Mouse (Mus musculus): Measurements from ENCODE around the gene Rad51. TPM values are rescaled to one million over a fixed set of nuclear protein-coding genes. Genes with fewer than 3 reads are reported as not detected.

Rad51 gene
- polyA plus RNA-seq, 1 experiment from 2014 or later: 97.9 TPM

- 0 out of 2 replicates have a peak, but pooled peaks cover 8% of the 10 kb centered on the region for H3K36me3 ChIP-seq
- peaks cover 54% of the 10 kb centered on the region for H3K27me3 ChIP-seq (ENCODE audit: low read depth, poor library complexity, severe bottlenecking)
- 84% methylated on average over 2 of the region's 2 CpGs for WGBS
- no peaks in the 10 kb centered on the region for H3K9me3 ChIP-seq (replicated peaks)
- H3K4me1 ChIP-seq: peaks cover 50% of the 10 kb centered on the region
- H3K27ac ChIP-seq (replicated peaks): no peak overlapping the region
- H3K4me3 ChIP-seq: no peak overlapping the region
- DNase-seq (ENCODE audit: low spot score): no peak
These were observed 57.7 kb downstream of the Rad51 start for GRCm38 (mm10) chr2:119170282-119170681.

- Histone ChIP-seq H3K4me3 (no peak overlapping the region), H3K36me3 (peaks cover 8% of the 10 kb centered on the region; the same call in 1 of the 2 replicates), H3K4me1 (peaks cover 48% of the 10 kb centered on the region), H3K27ac (replicated peaks) (no peak overlapping the region), H3K27me3 (ENCODE audit: low read depth, poor library complexity, severe bottlenecking) (peaks cover 41% of the 10 kb centered on the region), H3K9me3 (replicated peaks) (no peaks in the 10 kb centered on the region)
- DNase-seq (ENCODE audit: low spot score): no peak
- WGBS: 79% methylated on average over 8 of the region's 8 CpGs
These were observed 59.0 kb downstream of the Rad51 start for GRCm38 (mm10) chr2:119171574-119171973.

GRCm38 (mm10) chr2:119172446-119172845 is 59.9 kb downstream of the Rad51 start:
- Histone ChIP-seq H3K27ac (replicated peaks) (peak overlapping the region; percentile 55), H3K4me3 (no peak overlapping the region), H3K27me3 (ENCODE audit: low read depth, poor library complexity, severe bottlenecking) (peaks cover 32% of the 10 kb centered on the region), H3K36me3 (peaks cover 12% of the 10 kb centered on the region; the same call in 1 of the 2 replicates), H3K4me1 (peaks cover 40% of the 10 kb centered on the region), H3K9me3 (replicated peaks) (no peaks in the 10 kb centered on the region)
- WGBS: 88% methylated on average over 7 of the region's 7 CpGs
- no peak for DNase-seq (ENCODE audit: low spot score)

- WGBS: 32% methylated on average over 13 of the region's 13 CpGs
- no peak overlapping the region for H3K4me3 ChIP-seq
- peaks cover 34% of the 10 kb centered on the region for H3K4me1 ChIP-seq
- peak overlapping the region; percentile 55 for H3K27ac ChIP-seq (replicated peaks)
- peaks cover 26% of the 10 kb centered on the region for H3K27me3 ChIP-seq (ENCODE audit: low read depth, poor library complexity, severe bottlenecking)
- H3K36me3 ChIP-seq: peaks cover 17% of the 10 kb centered on the region
- no peaks in the 10 kb centered on the region for H3K9me3 ChIP-seq (replicated peaks)
- DNase-seq (ENCODE audit: low spot score): no peak
These were observed 60.4 kb downstream of the Rad51 start for GRCm38 (mm10) chr2:119172862-119173576.

GRCm38 (mm10) chr2:119173991-119174651 is 61.5 kb downstream of the Rad51 start, which contains the start of gene Gm14137:
Gene Gm14137, plus strand, starts transcription at chr2:119174509.
- peak within 1 kb of the TSS; percentile 55; the same call in 1 of the 2 replicates for H3K27ac ChIP-seq (replicated peaks)
- H3K36me3 ChIP-seq: peaks cover 28% of the 10 kb centered on the region
- DNase-seq (ENCODE audit: low spot score): no peak
- WGBS: 46% methylated on average over 8 of the region's 8 CpGs
- H3K27me3 ChIP-seq (ENCODE audit: low read depth, poor library complexity, severe bottlenecking): peaks cover 15% of the 10 kb centered on the region
- peaks cover 32% of the 10 kb centered on the region for H3K4me1 ChIP-seq
- no peak within 1 kb of the TSS for H3K4me3 ChIP-seq
- H3K9me3 ChIP-seq (replicated peaks): no peaks in the 10 kb centered on the region

- Histone ChIP-seq H3K27ac (replicated peaks) (no peak overlapping the region), H3K4me1 (peaks cover 32% of the 10 kb centered on the region)
- 53% methylated on average over 14 of the region's 14 CpGs for WGBS
These were observed 62.3 kb downstream of the Rad51 start for GRCm38 (mm10) chr2:119174866-119175265.

GRCm38 (mm10) chr2:119175614-119176013 is 63.0 kb downstream of the Rad51 start:
- H3K27me3 ChIP-seq (ENCODE audit: low read depth, poor library complexity, severe bottlenecking): 0 out of 2 replicates have a peak, but pooled peaks cover 5% of the 10 kb centered on the region
- no peak for DNase-seq (ENCODE audit: low spot score)
- H3K4me1 ChIP-seq: peaks cover 32% of the 10 kb centered on the region
- no peak overlapping the region for H3K4me3 ChIP-seq
- 71% methylated on average over 6 of the region's 6 CpGs for WGBS
- no peaks in the 10 kb centered on the region for H3K9me3 ChIP-seq (replicated peaks)
- H3K27ac ChIP-seq (replicated peaks): no peak overlapping the region
- H3K36me3 ChIP-seq: peaks cover 42% of the 10 kb centered on the region

More at GRCm38 (mm10) chr2:119174866-119175265, 62.3 kb downstream of the Rad51 start:
- H3K27me3 ChIP-seq (ENCODE audit: low read depth, poor library complexity, severe bottlenecking): 0 out of 2 replicates have a peak, but pooled peaks cover 8% of the 10 kb centered on the region
- no peak overlapping the region for H3K4me3 ChIP-seq
- H3K36me3 ChIP-seq: peaks cover 35% of the 10 kb centered on the region
- no peaks in the 10 kb centered on the region for H3K9me3 ChIP-seq (replicated peaks)
- DNase-seq (ENCODE audit: low spot score): no peak

- 0 out of 2 replicates have a peak, but pooled peaks cover 5% of the 10 kb centered on the region for H3K27me3 ChIP-seq (ENCODE audit: low read depth, poor library complexity, severe bottlenecking)
- no peaks in the 10 kb centered on the region for H3K9me3 ChIP-seq (replicated peaks)
- H3K27ac ChIP-seq (replicated peaks): no peak overlapping the region
- 51% methylated on average over 3 of the region's 3 CpGs for WGBS
- H3K4me1 ChIP-seq: peaks cover 32% of the 10 kb centered on the region
- H3K4me3 ChIP-seq: no peak overlapping the region
- H3K36me3 ChIP-seq: peaks cover 47% of the 10 kb centered on the region
- no peak for DNase-seq (ENCODE audit: low spot score)
These were observed 64.2 kb downstream of the Rad51 start for GRCm38 (mm10) chr2:119176761-119177160.

- Histone ChIP-seq H3K36me3 (peaks cover 43% of the 10 kb centered on the region), H3K4me1 (peaks cover 27% of the 10 kb centered on the region), H3K9me3 (replicated peaks) (no peaks in the 10 kb centered on the region), H3K27ac (replicated peaks) (no peak overlapping the region), H3K27me3 (ENCODE audit: low read depth, poor library complexity, severe bottlenecking) (0 out of 2 replicates have a peak, but pooled peaks cover 5% of the 10 kb centered on the region), H3K4me3 (no peak overlapping the region)
- WGBS: 90% methylated on average over 5 of the region's 5 CpGs
- no peak for DNase-seq (ENCODE audit: low spot score)
These were observed 64.9 kb downstream of the Rad51 start for GRCm38 (mm10) chr2:119177384-119177939.

- Histone ChIP-seq H3K4me1 (no peaks in the 10 kb centered on the region), H3K27me3 (ENCODE audit: low read depth, poor library complexity, severe bottlenecking) (no peaks in the 10 kb centered on the region), H3K27ac (replicated peaks) (no peak overlapping the region), H3K9me3 (replicated peaks) (no peaks in the 10 kb centered on the region), H3K36me3 (peaks cover 68% of the 10 kb centered on the region), H3K4me3 (no peak overlapping the region)
- WGBS: 80% methylated on average over 7 of the region's 7 CpGs
- no peak for DNase-seq (ENCODE audit: low spot score)
These were observed 70.3 kb downstream of the Rad51 start for GRCm38 (mm10) chr2:119182914-119183313.

GRCm38 (mm10) chr2:119189029-119189710 is 76.6 kb downstream of the Rad51 start:
- 9% methylated on average over 15 of the region's 15 CpGs for WGBS
- Histone ChIP-seq H3K9me3 (replicated peaks) (no peaks in the 10 kb centered on the region), H3K4me3 (peak overlapping the region; percentile 47), H3K27me3 (ENCODE audit: low read depth, poor library complexity, severe bottlenecking) (no peaks in the 10 kb centered on the region), H3K27ac (replicated peaks) (no peak overlapping the region), H3K36me3 (peaks cover 19% of the 10 kb centered on the region), H3K4me1 (peaks cover 9% of the 10 kb centered on the region)
- DNase-seq (ENCODE audit: low spot score): peak; percentile 82

GRCm38 (mm10) chr2:119190969-119191368 is 78.4 kb downstream of the Rad51 start:
- WGBS: 87% methylated on average over 5 of the region's 5 CpGs
- Histone ChIP-seq H3K4me1 (peaks cover 11% of the 10 kb centered on the region), H3K4me3 (no peak overlapping the region), H3K36me3 (0 out of 2 replicates have a peak, but pooled peaks cover 3% of the 10 kb centered on the region), H3K27me3 (ENCODE audit: low read depth, poor library complexity, severe bottlenecking) (no peaks in the 10 kb centered on the region), H3K27ac (replicated peaks) (no peak overlapping the region), H3K9me3 (replicated peaks) (no peaks in the 10 kb centered on the region)
- no peak for DNase-seq (ENCODE audit: low spot score)
